Comparison of ENCODE assay signal across 12 mouse cellular contexts in the genomic region with DNA sequence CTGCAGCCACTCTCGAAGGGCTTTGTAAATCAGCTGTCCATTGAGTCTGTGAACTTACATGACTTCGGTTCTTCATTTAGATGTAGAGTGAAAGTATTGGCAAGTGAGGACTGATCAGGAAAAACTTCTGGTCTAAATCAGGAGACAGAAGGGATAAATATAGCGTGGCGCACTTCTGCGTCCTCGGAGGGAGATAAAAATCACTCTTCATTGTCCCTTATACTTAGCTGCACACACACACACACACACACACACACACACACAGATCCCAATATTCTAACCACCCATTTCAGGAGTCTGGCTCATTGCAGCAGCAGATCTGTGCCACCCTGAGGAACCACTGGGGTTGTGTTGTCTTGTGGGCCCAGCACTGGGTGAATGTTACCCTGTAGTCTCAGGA. TPM values are rescaled to one million over a fixed set of nuclear protein-coding genes. Genes with fewer than 3 reads are reported as not detected.
A peak's percentile ranks its signal among the peaks of the same experiment; 100 is the strongest.
DNase-seq lines count a peak whose midpoint lies in the region; ATAC-seq and TF ChIP-seq lines count a peak whose summit lies in the region.
"Had no signal": no experiment of that assay in that cellular context is flagged by ENCODE, and none has a peak within 500 bp of the region (broad histone marks: within the 10 kb centered on the region; RNA-seq: fewer than 3 reads in every experiment).

No protein-coding gene starts in this region.

- peaks cover 32% of the 10 kb centered on the region for H3K4me1 ChIP-seq in heart, adult 2 months (ENCODE audit: control insufficient read depth, insufficient read depth, low read length)
- H3K4me1 ChIP-seq in forebrain, embryonic 14.5 days (ENCODE audit: control insufficient read depth, insufficient read depth, low read length) = peaks cover 41% of the 10 kb centered on the region
- peaks cover 39% of the 10 kb centered on the region for H3K4me1 ChIP-seq in midbrain, embryonic 16.5 days (ENCODE audit: control insufficient read depth, insufficient read depth, low read length)

- H3K4me2 ChIP-seq in forebrain, embryonic 14.5 days (ENCODE audit: low read length) = no peak overlapping the region
- H3K4me2 ChIP-seq in midbrain, embryonic 16.5 days (ENCODE audit: low read length) = no peak overlapping the region
- H3K4me2 ChIP-seq: limb, embryonic 13.5 days; neural tube, embryonic 12.5 days had no signal

- H3K9ac ChIP-seq in heart, adult 2 months (ENCODE audit: low read depth, low read length) = no peak overlapping the region
- no peak overlapping the region; the same call in 1 of the 2 replicates for H3K9ac ChIP-seq in forebrain, embryonic 14.5 days (ENCODE audit: low read length)
- H3K9ac ChIP-seq in midbrain, embryonic 16.5 days (ENCODE audit: low read depth, low read length) = no peak overlapping the region
- H3K9ac ChIP-seq: neural tube, embryonic 12.5 days had no signal

- H3K79me2 ChIP-seq in heart, adult 2 months (replicated peaks; ENCODE audit: control insufficient read depth, insufficient read depth, low read length) = peaks cover 1% of the 10 kb centered on the region; the same call in 1 of the 2 replicates

- no peaks in the 10 kb centered on the region for H3K9me3 ChIP-seq in forebrain, embryonic 14.5 days (replicated peaks; ENCODE audit: control insufficient read depth, low read length)
- no peaks in the 10 kb centered on the region for H3K9me3 ChIP-seq in midbrain, embryonic 16.5 days (replicated peaks; ENCODE audit: control insufficient read depth, low read length, poor library complexity, severe bottlenecking)
- H3K9me3 ChIP-seq: limb, embryonic 13.5 days; neural tube, embryonic 12.5 days had no signal

- no peak overlapping the region for H3K4me3 ChIP-seq in heart, adult 2 months
- no peak overlapping the region for H3K4me3 ChIP-seq in layer of hippocampus, adult 2 months
- no peak overlapping the region for H3K4me3 ChIP-seq in forebrain, embryonic 14.5 days (ENCODE audit: low read depth, low read length)
- no peak overlapping the region for H3K4me3 ChIP-seq in midbrain, embryonic 16.5 days (ENCODE audit: low read depth, low read length)
- H3K4me3 ChIP-seq: limb, embryonic 13.5 days; neural tube, embryonic 12.5 days had no signal

- no peak for TF ChIP-seq POLR2A in heart, adult 2 months (IDR thresholded peaks at IDR 0.05; ENCODE audit: insufficient read depth, low read depth, low read length)

- H3K27ac ChIP-seq in heart, adult 2 months = peak overlapping the region; percentile 74
- H3K27ac ChIP-seq in layer of hippocampus, adult 2 months = peak overlapping the region; percentile 93
- H3K27ac ChIP-seq in forebrain, embryonic 14.5 days (ENCODE audit: low read depth, low read length) = peak overlapping the region; percentile 78
- peak overlapping the region; percentile 75 for H3K27ac ChIP-seq in midbrain, embryonic 16.5 days (ENCODE audit: low read length)
- H3K27ac ChIP-seq: limb, embryonic 13.5 days; neural tube, embryonic 12.5 days had no signal

- no peak for ATAC-seq in forebrain, embryonic 14.5 days
- ATAC-seq in midbrain, embryonic 16.5 days = no peak; the same call in 1 of the 2 replicates
- no peak for ATAC-seq in activated CD4-positive, CD25-positive, alpha-beta regulatory T cell, adult 4 months

- no peak for TF ChIP-seq EP300 in heart, adult 2 months (IDR thresholded peaks at IDR 0.05; ENCODE audit: insufficient read depth, low read depth, low read length)

- no peaks in the 10 kb centered on the region; the same call in 1 of the 2 replicates for H3K36me3 ChIP-seq in heart, adult 2 months (ENCODE audit: control insufficient read depth, insufficient read depth, low read length)
- no peaks in the 10 kb centered on the region for H3K36me3 ChIP-seq in forebrain, embryonic 14.5 days (ENCODE audit: control insufficient read depth, insufficient read depth, low read length)
- no peaks in the 10 kb centered on the region for H3K36me3 ChIP-seq in midbrain, embryonic 16.5 days (ENCODE audit: control insufficient read depth, insufficient read depth, low read length)
- H3K36me3 ChIP-seq: limb, embryonic 13.5 days; neural tube, embryonic 12.5 days had no signal

- DNase-seq in heart, adult 2 months = no peak
- DNase-seq in heart, postnatal 10 days = no peak
- no peak for DNase-seq in layer of hippocampus, adult 2 months (ENCODE audit: low spot score in 2 of 2)
- DNase-seq in layer of hippocampus, postnatal 25 days (ENCODE audit: extremely low spot score in 1 of 2, low spot score in 1 of 2) = no peak
- DNase-seq in forebrain, embryonic 14.5 days (ENCODE audit: low spot score) = peak; percentile 11
- DNase-seq in thymus, adult 18-20 months = no peak
- DNase-seq: spleen, adult 18-20 months; thymus, postnatal 4 days had no signal

- WGBS in heart, adult 2 months = 4% methylated on average over 6 of the region's 6 CpGs
- WGBS in forebrain, embryonic 14.5 days = 69% methylated on average over 6 of the region's 6 CpGs
- 60% methylated on average over 6 of the region's 6 CpGs for WGBS in midbrain, embryonic 16.5 days

- no peak for TF ChIP-seq CTCF in heart, adult 2 months (IDR thresholded peaks at IDR 0.05)
- no peak for TF ChIP-seq CTCF in layer of hippocampus, adult 2 months (conservative IDR thresholded peaks at IDR 0.05)

- intact Hi-C loops in heart, adult 2 months (cut with DNase I) = loop anchor here (2.0 kb wide), 2 partner anchors 45 to 109 kb away; a partner anchor contains a TSS
- intact Hi-C loops in heart, postnatal 10 days (cut with DNase I) = loop anchor here (2.0 to 10.0 kb wide), 3 partner anchors 43 to 877 kb away; no protein-coding TSS in a partner anchor

- H3K27me3 ChIP-seq in heart, adult 2 months (ENCODE audit: control insufficient read depth, insufficient read depth, low read length) = no peaks in the 10 kb centered on the region
- H3K27me3 ChIP-seq in forebrain, embryonic 14.5 days (replicated peaks; ENCODE audit: control insufficient read depth, insufficient read depth, low read length) = no peaks in the 10 kb centered on the region
- no peaks in the 10 kb centered on the region for H3K27me3 ChIP-seq in midbrain, embryonic 16.5 days (ENCODE audit: control insufficient read depth, insufficient read depth, low read depth, low read length)
- H3K27me3 ChIP-seq: limb, embryonic 13.5 days; neural tube, embryonic 12.5 days had no signal

RNA-seq across cellular contexts. Expression of a gene that starts 44.3 kb away (rescaled TPM):
- 10 to 100 TPM in 1 of 2 experiments, 1 to 10 TPM in 1; 7.2 to 26.7 TPM for total RNA-seq in heart, adult 2 months (2021)
- 6.6 and 17.1 TPM in 2 replicates for polyA plus RNA-seq in heart, adult 2 months (2012; rRNA removed)
- 10 to 100 TPM; 11.1 to 12.2 TPM for total RNA-seq in heart, postnatal 10 days (2021)
- total RNA-seq in layer of hippocampus, adult 2 months (2021) = 10 to 100 TPM; 34.9 to 40.3 TPM
- 10 to 100 TPM; 31.1 to 32.0 TPM for total RNA-seq in layer of hippocampus, postnatal 25 days (2021)
- 12.3 and 14.1 TPM in 2 replicates for polyA plus RNA-seq in forebrain, embryonic 14.5 days (2014; fragmentation: Nextera tagmentation; extraction: Ambion mirVana)
- polyA plus RNA-seq in midbrain, embryonic 16.5 days (2015; fragmentation: Nextera tagmentation; extraction: Ambion mirVana) = 21.0 and 22.8 TPM in 2 replicates
- 10 to 100 TPM; 21.4 to 27.8 TPM for polyA plus RNA-seq in activated CD4-positive, CD25-positive, alpha-beta regulatory T cell, adult 4 months (2017; shearing (Covaris generic))
